Mouse (Mus musculus): ENCODE measurements around the gene Cox19. TPM values are rescaled to one million over a fixed set of nuclear protein-coding genes. Genes with fewer than 3 reads are reported as not detected.
A peak's percentile ranks its signal among the peaks of the same experiment; 100 is the strongest.

Gene Cox19
- polyA plus RNA-seq, 1 experiment from 2014 or later, result 90.6 TPM

DNA sequence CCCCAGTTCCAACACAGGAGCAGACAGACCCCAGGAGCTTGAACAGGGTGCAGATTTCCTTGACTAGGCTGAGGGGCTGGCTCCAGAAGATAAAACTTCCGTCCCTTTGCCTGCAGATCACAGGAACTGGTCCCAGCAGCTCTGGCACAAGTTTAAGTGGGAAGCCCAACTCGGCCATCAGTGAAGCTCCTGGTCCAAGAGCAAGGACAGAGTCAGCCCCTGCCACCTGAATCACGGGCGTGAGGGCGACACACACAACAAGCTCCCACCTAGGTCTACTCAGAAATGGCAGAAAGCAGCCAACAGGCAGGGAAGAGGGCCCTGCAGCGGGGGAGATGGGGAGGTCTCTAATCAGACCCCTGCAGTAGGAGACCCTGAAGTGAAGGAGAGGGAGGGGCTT, 19.1 kb upstream of the Cox19 start:
- no peak overlapping the region for H3K27ac ChIP-seq
- no peaks in the 10 kb centered on the region for H3K27me3 ChIP-seq
- peaks cover 21% of the 10 kb centered on the region for H3K4me1 ChIP-seq
- H3K36me3 ChIP-seq, result no peaks in the 10 kb centered on the region
- no peak overlapping the region for H3K9ac ChIP-seq
- H3K4me2 ChIP-seq, result no peak overlapping the region
- no peak for ATAC-seq (ENCODE audit: insufficient number of reproducible peaks, low FRiP score, low TSS enrichment, low read depth)
- H3K9me3 ChIP-seq, result no peaks in the 10 kb centered on the region
- no peak overlapping the region for H3K4me3 ChIP-seq
- 88% methylated on average over 6 of the region's 6 CpGs for WGBS

DNA sequence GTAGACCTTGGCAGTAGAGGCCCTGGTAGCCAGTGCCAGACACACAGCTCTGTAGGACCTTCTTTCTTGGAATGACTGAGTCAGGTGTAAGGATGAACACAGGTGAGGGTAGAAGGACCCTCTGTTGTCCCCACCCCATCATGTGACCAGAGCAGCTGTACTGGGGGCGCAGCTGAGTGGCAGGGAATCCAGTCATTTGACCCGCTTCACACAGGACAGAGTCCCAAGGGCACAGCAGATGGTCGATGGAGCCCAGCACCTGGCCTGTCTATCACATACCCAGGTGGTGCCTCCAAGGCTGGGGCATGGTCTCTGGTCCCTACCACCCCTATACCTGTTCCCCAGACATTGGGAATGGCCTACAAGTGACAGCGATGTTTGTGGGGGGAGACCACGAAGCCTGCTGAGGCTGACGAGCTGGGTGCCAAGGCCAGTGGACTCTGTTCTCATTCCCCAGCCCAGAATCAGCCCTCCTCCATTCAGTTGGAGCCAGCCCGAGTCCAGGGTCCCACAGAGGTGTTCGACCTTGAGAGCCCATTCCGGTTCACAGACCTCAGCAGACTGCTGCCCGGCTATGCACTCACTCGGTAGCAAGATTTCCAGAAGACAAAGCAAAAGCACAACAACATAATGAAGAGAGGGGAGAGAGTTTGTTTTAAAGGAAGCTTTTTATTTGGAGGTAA, 17.6 kb upstream of the Cox19 start:
- no peaks in the 10 kb centered on the region for H3K27me3 ChIP-seq
- ATAC-seq (ENCODE audit: insufficient number of reproducible peaks, low FRiP score, low TSS enrichment, low read depth), result no peak; the same call in 1 of the 2 replicates
- no peak overlapping the region for H3K4me2 ChIP-seq
- no peak overlapping the region for H3K27ac ChIP-seq
- peaks cover 32% of the 10 kb centered on the region for H3K4me1 ChIP-seq
- peaks cover under 1% of the 10 kb centered on the region; the same call in 1 of the 2 replicates for H3K36me3 ChIP-seq
- H3K9me3 ChIP-seq, result no peaks in the 10 kb centered on the region
- WGBS, result 82% methylated on average over 11 of the region's 11 CpGs
- no peak overlapping the region for H3K4me3 ChIP-seq
- no peak overlapping the region for H3K9ac ChIP-seq

DNA sequence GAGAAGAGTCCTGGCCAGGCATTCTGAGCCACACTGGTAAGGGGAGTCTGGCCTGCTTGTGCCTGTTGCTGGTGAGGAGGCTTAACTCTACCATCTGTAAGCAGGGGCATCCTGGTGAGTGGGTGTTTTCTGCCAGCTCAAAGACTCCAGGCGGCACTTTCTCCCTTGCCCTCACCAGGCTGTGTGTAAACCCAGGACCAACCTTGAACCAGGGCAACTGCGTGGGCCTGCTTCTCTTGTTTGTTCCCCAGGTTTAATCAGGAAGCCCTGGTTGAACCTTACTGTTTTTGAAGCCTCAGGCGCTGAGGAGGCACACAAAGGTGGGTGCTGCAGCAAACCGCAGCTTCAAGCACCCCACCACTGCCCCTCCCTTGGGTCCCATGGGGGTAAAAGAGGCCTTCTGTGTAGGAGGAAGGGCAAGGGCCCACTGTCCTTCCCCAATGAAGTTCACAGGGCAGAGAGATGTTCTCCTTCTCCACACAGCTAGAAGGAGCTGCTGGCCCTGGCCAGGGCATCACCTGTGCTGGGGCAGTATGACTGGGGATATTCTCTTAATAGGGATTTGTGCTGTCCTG, 16.8 kb upstream of the Cox19 start:
- Histone ChIP-seq H3K4me1 (peaks cover 32% of the 10 kb centered on the region), H3K9me3 (no peaks in the 10 kb centered on the region), H3K4me2 (no peak overlapping the region), H3K9ac (no peak overlapping the region), H3K27me3 (no peaks in the 10 kb centered on the region), H3K4me3 (no peak overlapping the region), H3K36me3 (peaks cover 4% of the 10 kb centered on the region; the same call in 1 of the 2 replicates), H3K27ac (no peak overlapping the region)
- no peak for ATAC-seq (ENCODE audit: insufficient number of reproducible peaks, low FRiP score, low TSS enrichment, low read depth)
- 84% methylated on average over 4 of the region's 4 CpGs for WGBS

DNA sequence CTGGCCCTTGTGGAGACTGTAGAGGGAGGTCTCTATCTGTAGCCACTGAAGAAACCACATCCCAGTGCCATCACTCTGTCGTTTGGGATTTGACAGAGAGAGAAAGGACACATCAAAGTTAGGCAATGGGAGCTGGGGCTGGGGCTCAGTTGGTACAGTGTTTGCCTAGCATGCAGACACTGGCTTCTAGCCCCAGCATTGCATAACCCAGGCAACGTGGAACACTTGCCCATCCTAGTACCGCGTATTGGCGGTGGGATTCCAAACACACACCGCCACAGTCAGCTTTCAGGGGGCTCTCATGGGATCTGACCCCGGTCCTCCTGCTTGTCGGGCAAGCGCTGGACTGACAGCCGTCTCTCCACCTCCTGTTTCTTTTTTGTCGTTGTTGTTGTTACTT, 15.3 kb upstream of the Cox19 start:
- Histone ChIP-seq H3K4me3 (no peak overlapping the region), H3K27ac (no peak overlapping the region), H3K9ac (no peak overlapping the region), H3K4me1 (peaks cover 25% of the 10 kb centered on the region), H3K9me3 (no peaks in the 10 kb centered on the region), H3K27me3 (no peaks in the 10 kb centered on the region), H3K4me2 (no peak overlapping the region), H3K36me3 (peaks cover 10% of the 10 kb centered on the region)
- no peak for ATAC-seq (ENCODE audit: insufficient number of reproducible peaks, low FRiP score, low TSS enrichment, low read depth)
- 81% methylated on average over 11 of the region's 11 CpGs for WGBS

DNA sequence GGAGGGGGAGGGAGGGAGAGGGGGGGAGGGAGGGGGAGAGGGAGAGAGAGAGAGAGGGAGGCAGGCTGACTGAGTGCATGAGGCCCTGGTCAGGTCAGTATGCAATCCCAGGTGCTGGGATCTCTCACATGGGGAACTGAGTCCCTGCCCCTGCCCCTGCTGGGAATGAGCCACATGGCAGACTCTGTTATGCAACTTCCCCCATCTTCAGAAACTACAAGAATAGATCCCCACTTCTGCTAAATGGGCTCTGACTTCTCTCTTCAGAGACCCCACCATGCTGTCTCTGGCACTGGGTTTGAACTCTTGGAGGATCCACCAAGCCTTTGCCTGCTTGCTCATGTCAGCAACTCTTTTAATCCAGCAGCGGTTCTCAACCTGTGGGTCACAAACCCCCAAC, 14.6 kb upstream of the Cox19 start:
- 86% methylated on average over 1 of the region's 1 CpGs for WGBS
- Histone ChIP-seq H3K4me2 (no peak overlapping the region), H3K9me3 (no peaks in the 10 kb centered on the region), H3K4me3 (no peak overlapping the region), H3K9ac (no peak overlapping the region), H3K27ac (no peak overlapping the region), H3K36me3 (peaks cover 10% of the 10 kb centered on the region), H3K4me1 (peaks cover 19% of the 10 kb centered on the region), H3K27me3 (no peaks in the 10 kb centered on the region)
- no peak for ATAC-seq (ENCODE audit: insufficient number of reproducible peaks, low FRiP score, low TSS enrichment, low read depth)

- Histone ChIP-seq H3K4me2 (peak overlapping the region; percentile 20; the same call in 1 of the 2 replicates), H3K27ac (peak overlapping the region; percentile 22), H3K27me3 (no peaks in the 10 kb centered on the region), H3K9me3 (no peaks in the 10 kb centered on the region), H3K4me1 (peaks cover 16% of the 10 kb centered on the region), H3K36me3 (peaks cover 16% of the 10 kb centered on the region), H3K9ac (peak overlapping the region; percentile 20; the same call in 1 of the 2 replicates), H3K4me3 (no peak overlapping the region)
- WGBS, result 28% methylated on average over 5 of the region's 5 CpGs
- ATAC-seq (ENCODE audit: insufficient number of reproducible peaks, low FRiP score, low TSS enrichment, low read depth), result no peak
Measured at GRCm38 (mm10) chr5:139364911-139365571, 13.8 kb upstream of the Cox19 start.

DNA sequence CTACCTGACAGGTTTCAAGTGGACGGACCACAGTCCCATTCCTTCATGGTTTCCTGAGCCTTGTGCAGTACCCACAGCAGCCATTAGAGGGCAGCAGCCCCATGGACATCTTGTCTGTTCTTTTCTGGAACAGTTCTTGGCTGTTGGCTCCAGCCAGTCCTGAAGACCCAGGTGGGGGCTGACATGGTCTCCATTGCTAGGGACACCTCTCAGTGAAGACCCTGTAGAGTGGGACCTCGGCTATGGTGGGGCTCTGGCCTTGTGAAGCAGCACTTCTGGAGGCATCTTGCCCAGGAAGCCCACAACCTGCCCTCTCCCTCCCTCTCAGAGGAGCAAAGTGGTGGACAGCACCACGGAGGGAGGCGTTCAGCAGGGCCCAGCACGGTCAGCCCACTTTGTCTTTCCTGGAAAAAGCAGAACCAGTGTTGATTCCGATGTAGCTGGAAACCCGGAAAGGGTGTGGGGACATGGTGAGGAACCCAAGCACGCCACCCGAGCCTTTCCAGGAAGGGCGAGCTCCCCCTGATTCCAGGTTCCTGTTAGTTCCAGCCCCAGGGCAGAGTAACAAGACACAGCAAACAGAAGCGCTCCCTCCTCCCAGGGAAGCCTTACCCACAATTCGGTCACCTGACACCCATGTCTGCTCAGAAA, 13.2 kb upstream of the Cox19 start:
- Histone ChIP-seq H3K9ac (peak overlapping the region; percentile 20; the same call in 1 of the 2 replicates), H3K4me3 (no peak overlapping the region), H3K27ac (peak overlapping the region; percentile 22), H3K4me2 (peak overlapping the region; percentile 20; the same call in 1 of the 2 replicates), H3K27me3 (no peaks in the 10 kb centered on the region), H3K4me1 (peaks cover 16% of the 10 kb centered on the region), H3K9me3 (no peaks in the 10 kb centered on the region), H3K36me3 (peaks cover 16% of the 10 kb centered on the region)
- WGBS, result 32% methylated on average over 12 of the region's 12 CpGs
- no peak for ATAC-seq (ENCODE audit: insufficient number of reproducible peaks, low FRiP score, low TSS enrichment, low read depth)

DNA sequence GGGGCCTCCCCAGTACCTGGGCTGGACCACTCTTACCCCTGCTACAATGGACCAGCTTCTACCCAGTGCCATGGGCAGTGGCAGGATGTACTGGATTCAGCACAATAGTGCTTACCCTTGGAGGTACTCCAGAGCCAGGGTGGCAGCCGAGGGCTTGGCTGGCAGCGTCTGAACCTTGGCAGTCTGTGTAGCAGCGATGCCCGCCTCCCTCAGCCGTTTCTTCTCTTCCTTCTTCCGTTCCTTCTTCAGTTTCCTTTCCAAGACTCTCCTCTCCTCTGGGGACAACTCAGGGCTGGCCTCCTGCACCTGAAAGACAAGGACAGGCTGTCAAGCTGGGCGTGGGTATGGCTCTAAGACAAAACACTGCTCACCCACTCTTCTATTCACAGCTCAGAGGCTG, 12.6 kb upstream of the Cox19 start:
- Histone ChIP-seq H3K27me3 (no peaks in the 10 kb centered on the region), H3K27ac (no peak overlapping the region), H3K4me1 (peaks cover 16% of the 10 kb centered on the region), H3K4me3 (no peak overlapping the region), H3K9ac (no peak overlapping the region), H3K36me3 (peaks cover 16% of the 10 kb centered on the region), H3K4me2 (no peak overlapping the region), H3K9me3 (no peaks in the 10 kb centered on the region)
- no peak for ATAC-seq (ENCODE audit: insufficient number of reproducible peaks, low FRiP score, low TSS enrichment, low read depth)
- WGBS, result 69% methylated on average over 7 of the region's 7 CpGs

DNA sequence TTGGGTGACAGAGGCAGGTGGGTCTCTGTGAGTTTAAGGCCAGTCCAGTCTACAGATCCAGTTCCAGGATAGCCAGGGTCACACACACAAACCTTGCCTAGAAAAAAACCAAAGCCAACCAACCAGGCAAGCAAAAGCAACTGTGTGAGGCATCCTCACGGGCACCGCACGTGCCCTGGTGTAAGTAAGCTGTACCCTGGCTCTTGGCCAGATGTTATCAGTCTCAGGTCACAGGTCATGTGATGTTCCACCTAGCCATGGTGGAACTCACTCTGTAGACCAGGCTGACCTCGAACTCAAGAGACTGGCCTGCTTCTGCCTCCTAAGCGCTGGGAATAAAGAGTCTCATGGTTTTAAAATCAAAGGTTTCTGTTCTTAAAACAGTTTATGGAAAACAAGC, 8.0 kb upstream of the Cox19 start:
- H3K9ac ChIP-seq, result no peak overlapping the region
- WGBS, result 87% methylated on average over 5 of the region's 5 CpGs
- H3K4me2 ChIP-seq, result no peak overlapping the region
- H3K4me1 ChIP-seq, result peaks cover 18% of the 10 kb centered on the region
- H3K36me3 ChIP-seq, result peaks cover 20% of the 10 kb centered on the region
- no peaks in the 10 kb centered on the region for H3K9me3 ChIP-seq
- no peak overlapping the region for H3K4me3 ChIP-seq
- no peak overlapping the region for H3K27ac ChIP-seq
- no peak for ATAC-seq (ENCODE audit: insufficient number of reproducible peaks, low FRiP score, low TSS enrichment, low read depth)
- H3K27me3 ChIP-seq, result no peaks in the 10 kb centered on the region

DNA sequence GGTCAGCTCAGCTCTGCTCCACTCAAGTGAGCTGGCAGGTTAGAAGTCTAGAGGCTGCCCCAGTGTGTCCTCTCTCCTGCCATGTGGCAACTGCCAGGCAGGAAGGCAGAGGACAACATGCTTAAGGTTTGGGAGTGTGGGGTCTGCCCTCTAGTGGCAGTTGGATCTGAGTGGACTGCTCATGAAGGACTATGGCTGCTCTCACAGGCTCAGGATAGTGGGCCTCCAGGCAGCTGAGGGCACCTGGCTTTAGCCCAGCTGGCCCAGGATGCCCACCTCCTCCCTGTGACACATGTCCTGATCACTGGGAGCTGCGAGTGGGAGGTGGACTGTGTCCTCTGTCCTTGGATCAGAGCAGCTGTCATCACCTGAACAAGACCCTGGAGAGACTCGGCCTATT, 7.4 kb upstream of the Cox19 start:
- 71% methylated on average over 2 of the region's 2 CpGs for WGBS
- Histone ChIP-seq H3K27ac (no peak overlapping the region), H3K27me3 (no peaks in the 10 kb centered on the region), H3K4me1 (peaks cover 22% of the 10 kb centered on the region), H3K4me3 (no peak overlapping the region), H3K9me3 (no peaks in the 10 kb centered on the region), H3K4me2 (no peak overlapping the region), H3K9ac (no peak overlapping the region), H3K36me3 (peaks cover 19% of the 10 kb centered on the region)
- ATAC-seq (ENCODE audit: insufficient number of reproducible peaks, low FRiP score, low TSS enrichment, low read depth), result no peak

GRCm38 (mm10) chr5:139355235-139355772, 4.1 kb upstream of the Cox19 start:
- ATAC-seq (ENCODE audit: insufficient number of reproducible peaks, low FRiP score, low TSS enrichment, low read depth), result no peak
- WGBS, result 37% methylated on average over 19 of the region's 19 CpGs
- H3K4me1 ChIP-seq, result peaks cover 40% of the 10 kb centered on the region

More at GRCm38 (mm10) chr5:139355235-139355772, 4.1 kb upstream of the Cox19 start:
- no peaks in the 10 kb centered on the region for H3K27me3 ChIP-seq
- H3K4me3 ChIP-seq, result no peak overlapping the region
- H3K9ac ChIP-seq, result no peak overlapping the region
- peaks cover 7% of the 10 kb centered on the region; the same call in 1 of the 2 replicates for H3K36me3 ChIP-seq
- no peak overlapping the region for H3K27ac ChIP-seq
- no peaks in the 10 kb centered on the region for H3K9me3 ChIP-seq
- H3K4me2 ChIP-seq, result no peak overlapping the region
